Mouse (Mus musculus) layer of hippocampus, adult 9-10 months (tissue): Measurements from ENCODE around the gene Rnasek.

Experiments used
- DNase-seq: peaks from one replicate; pipeline ENCODE4 v3.0.0; 2022; ENCODE audit warnings: low spot score

The Rnasek gene

GRCm38 (mm10) chr11:70236717-70237116, 2.9 kb downstream of the Rnasek start:
- DNase-seq: no peak

- no peak for DNase-seq
These were observed 4.3 kb downstream of the Rnasek start for GRCm38 (mm10) chr11:70235254-70235900.

GRCm38 (mm10) chr11:70234497-70234896, 5.1 kb downstream of the Rnasek start:
- no peak for DNase-seq

- no peak for DNase-seq
These were observed 5.6 kb downstream of the Rnasek start for GRCm38 (mm10) chr11:70234037-70234436.

- no peak for DNase-seq
These were observed 6.6 kb downstream of the Rnasek start for GRCm38 (mm10) chr11:70233016-70233415.

- DNase-seq: no peak
These were observed 7.1 kb downstream of the Rnasek start for GRCm38 (mm10) chr11:70232546-70232945.

GRCm38 (mm10) chr11:70230239-70230727, 9.4 kb downstream of the Rnasek start:
- DNase-seq: no peak

- no peak for DNase-seq
These were observed 10.2 kb downstream of the Rnasek start, which contains the start of gene Bcl6b for GRCm38 (mm10) chr11:70229260-70230010. Gene Bcl6b (minus strand): TSS chr11:70229798.

- no peak for DNase-seq
These were observed 10.8 kb downstream of the Rnasek start for GRCm38 (mm10) chr11:70228828-70229227.

GRCm38 (mm10) chr11:70227661-70228245, 11.9 kb downstream of the Rnasek start:
- no peak for DNase-seq

- DNase-seq: no peak
These were observed 12.5 kb downstream of the Rnasek start for GRCm38 (mm10) chr11:70227126-70227525.

GRCm38 (mm10) chr11:70226602-70226890, 13.1 kb downstream of the Rnasek start:
- no peak for DNase-seq

- no peak for DNase-seq
These were observed 13.6 kb downstream of the Rnasek start for GRCm38 (mm10) chr11:70225798-70226601.

GRCm38 (mm10) chr11:70223724-70224123, 15.9 kb downstream of the Rnasek start:
- DNase-seq: no peak

- no peak for DNase-seq
These were observed 17.8 kb downstream of the Rnasek start for GRCm38 (mm10) chr11:70221603-70222500.

GRCm38 (mm10) chr11:70220731-70221602, 18.7 kb downstream of the Rnasek start, which contains the start of gene Slc16a13:
Gene Slc16a13 (minus strand): TSS chr11:70221064.
- DNase-seq: peak; percentile 91

GRCm38 (mm10) chr11:70220323-70220722, 19.3 kb downstream of the Rnasek start:
- DNase-seq: no peak

- no peak for DNase-seq
These were observed 19.8 kb downstream of the Rnasek start for GRCm38 (mm10) chr11:70219873-70220272.

- DNase-seq: no peak
These were observed 20.7 kb downstream of the Rnasek start for GRCm38 (mm10) chr11:70218741-70219470.
